Mouse (Mus musculus) cerebellum, adult 11-12 months (tissue): ENCODE measurements around the gene Glis1.

Experiments used
- DNase-seq: peaks from one replicate; pipeline ENCODE4 v3.0.0; 2022

Gene Glis1

DNA sequence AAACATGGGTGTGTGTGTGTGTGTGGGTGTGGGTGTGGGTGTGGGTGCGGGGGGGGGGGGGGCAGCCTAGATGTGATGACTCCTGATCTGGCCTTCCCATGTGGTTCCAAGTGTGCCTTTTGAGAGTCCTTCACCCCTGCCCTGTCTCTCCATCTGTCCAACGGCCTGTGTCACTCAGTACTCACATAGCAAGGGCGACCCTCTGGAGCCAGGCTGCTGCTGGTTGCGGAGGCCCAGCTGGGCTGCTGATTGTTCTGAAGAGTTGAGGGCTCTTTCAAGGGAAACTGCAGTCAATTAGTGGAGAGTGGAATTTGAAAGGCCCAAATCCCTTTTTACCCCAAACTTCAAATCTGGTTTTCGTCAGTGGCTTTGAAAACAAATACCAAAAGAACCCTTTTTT lies 86.4 kb downstream of the Glis1 start:
- DNase-seq: no peak

DNA sequence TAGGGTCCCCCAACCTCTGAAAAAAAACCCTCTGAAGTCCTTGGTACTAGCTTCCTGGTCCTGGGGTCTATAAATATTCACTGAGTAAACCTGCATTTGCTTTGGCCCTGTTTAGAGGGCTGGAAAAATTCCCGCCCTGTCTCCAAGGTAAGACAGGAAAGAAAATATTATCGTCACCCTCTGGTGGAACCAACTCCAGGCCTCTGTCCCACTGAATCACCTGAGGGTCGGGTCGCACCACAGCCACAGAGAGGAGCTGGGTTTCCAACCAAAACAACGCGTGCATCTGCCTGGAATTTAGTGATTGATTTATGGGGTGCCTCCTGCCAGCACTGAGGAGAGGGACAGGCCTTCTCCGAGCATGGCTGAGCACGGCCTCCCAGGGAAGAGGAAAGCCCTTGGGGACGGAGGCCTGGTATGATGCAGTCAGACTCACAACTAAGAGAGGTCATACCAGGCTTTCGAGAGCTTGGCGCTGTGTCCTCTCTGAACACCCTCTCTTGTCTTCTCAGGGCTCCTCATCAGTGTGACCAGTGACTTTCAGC lies 89.3 kb downstream of the Glis1 start:
- DNase-seq: no peak

DNA sequence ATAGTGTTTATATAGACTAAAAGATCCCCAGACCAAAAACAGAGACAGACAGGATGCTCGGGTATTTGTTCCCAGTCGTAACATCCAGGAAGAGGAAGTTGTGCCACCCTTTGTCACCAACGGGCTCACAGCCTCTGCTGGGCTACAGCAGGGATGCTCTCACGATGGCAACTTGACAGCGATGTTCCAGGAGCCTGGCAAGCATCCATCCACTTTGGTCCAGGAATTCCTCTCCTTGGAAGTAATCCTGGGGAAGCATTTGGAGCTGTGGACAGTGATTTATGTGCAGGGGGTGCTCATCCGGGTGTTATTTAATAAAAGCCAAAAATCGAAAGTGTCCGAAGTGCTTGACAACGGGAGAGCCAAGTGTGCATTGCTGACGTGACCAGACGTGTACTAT lies 100.7 kb downstream of the Glis1 start:
- peak; percentile 19 for DNase-seq

DNA sequence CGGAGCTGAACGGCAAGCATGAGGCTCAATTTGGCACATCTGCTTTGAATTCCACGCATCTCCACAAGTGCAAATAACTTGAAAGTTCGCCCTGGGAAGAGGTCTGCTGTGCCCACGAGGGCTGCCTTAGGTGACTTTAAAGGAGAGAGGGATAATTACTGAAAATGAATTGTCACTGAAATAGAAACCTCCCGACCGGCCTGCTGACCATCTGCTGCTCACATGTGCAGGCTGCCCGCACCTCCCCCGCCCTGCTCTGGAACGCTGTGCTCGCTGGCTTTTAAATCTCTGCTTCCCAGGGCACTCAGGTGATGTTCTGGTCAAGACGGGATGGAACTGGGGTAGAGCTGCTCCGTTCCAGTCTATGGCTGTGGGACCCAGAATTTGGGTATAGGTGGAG lies 103.7 kb downstream of the Glis1 start:
- DNase-seq: peak; percentile 40

DNA sequence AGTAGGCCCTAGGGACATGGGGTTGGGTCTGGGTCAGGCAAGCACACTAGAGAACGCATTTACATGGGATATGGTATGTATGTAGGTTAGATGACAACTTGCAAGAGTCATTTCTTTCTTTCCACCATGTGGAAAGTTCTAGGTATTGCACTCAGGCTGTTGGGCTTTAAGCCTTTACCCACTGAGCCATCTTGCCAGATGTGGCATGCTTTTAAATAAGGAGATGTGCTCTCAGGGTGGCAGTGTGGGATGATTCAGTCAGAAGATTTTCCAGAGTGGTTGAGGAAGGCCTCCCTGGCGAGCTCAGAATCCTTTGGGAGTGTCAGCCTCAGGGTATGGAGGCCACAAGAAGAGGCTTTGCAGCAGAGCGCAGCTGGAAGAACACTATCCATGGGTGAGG lies 104.2 kb downstream of the Glis1 start:
- DNase-seq: no peak

DNA sequence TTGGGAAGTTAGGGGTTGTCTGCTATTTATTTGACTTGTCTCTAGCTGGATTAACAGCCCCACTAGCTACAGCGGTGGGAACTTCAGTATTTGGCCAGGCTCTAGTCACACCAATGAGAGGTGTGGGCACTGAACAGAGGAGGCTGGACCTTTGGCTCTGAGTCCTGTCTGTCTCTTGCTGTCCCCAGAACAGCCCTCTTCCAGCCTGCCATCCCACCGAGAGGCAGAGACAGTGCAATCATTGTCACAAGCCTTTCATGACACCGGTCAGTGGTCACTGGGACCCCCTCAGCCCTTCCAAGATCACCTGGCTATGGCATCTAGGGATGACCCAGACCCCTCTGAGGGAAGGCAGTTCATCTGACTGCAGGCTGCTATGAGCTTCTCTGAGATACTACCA lies 104.6 kb downstream of the Glis1 start:
- DNase-seq: no peak

DNA sequence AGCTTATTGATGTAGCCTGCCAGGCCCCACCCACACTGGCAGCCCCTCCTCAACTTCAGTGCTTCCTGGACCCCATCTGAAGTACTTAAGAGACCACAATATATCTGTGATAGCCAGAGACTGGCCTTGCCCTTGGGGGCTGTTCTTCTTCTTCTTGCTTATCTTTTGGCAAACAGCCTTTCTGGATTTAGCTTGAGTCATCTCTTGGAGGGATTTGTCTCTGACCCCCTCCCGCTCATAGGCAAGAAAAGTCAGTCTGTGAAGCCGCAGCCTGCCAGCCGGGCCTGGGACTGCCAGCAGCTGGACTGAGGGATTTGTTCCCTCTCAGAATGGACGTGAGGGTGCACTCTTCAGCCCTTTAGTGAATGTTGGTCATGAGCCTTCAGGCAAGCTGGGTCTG lies 107.4 kb downstream of the Glis1 start:
- DNase-seq: no peak

DNA sequence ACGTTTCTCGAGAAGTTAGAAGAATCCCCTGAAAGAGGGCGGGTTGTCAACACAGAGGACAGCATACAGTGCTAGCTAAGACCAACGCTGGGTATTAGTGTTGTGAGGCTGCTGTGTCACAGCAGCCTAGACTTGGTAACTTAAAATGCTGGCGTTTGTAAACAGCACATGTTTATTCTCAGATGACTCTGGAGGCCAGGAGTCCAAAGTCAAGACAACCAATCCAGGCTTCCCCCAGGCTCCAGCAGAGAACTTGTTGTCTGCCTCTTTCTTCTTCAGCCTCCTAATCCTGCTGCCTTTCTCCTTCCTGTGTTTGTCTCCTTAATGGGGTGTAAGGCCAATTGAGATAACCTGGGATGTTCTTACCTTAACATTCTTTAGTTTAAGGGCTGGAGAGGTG lies 110.5 kb downstream of the Glis1 start:
- no peak for DNase-seq

DNA sequence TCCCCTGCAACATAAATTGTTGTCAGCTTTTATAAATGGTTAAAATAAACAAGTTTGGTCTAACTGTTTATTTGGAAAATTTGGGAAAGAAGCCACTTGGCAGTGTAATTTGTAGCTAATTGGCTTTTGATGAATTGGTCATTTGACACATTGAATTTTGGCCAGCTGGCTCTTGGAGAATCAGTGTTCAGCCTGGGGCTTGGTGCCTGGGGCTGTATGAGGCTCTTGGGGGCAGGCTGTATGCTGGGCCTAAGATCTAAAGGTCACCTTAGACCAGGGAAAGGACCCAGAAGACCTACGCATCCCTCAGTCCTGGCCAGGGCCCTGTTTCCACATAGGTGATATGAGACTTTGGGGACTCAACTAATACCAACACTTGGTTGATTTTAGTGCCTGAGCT lies 111.3 kb downstream of the Glis1 start:
- DNase-seq: no peak

DNA sequence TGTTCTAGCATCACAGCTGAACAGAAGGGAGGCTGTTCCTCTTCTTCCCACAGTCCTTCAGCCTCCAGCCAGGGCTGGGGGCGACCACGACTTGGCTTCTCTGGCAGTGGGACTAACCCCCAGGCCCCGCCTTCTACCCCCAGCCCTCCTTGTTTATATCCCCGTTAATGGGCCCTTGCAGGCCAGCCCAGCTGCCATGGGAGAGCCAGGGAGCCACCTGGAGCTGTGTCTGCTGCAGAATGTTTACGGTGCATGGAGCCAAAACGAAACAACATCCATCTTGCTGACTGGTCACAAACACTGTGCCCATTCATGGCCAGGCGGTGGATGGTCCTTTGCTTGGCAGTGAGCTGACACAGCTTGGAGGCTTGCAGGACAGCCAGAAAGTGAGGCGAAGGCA lies 112.1 kb downstream of the Glis1 start:
- no peak for DNase-seq

DNA sequence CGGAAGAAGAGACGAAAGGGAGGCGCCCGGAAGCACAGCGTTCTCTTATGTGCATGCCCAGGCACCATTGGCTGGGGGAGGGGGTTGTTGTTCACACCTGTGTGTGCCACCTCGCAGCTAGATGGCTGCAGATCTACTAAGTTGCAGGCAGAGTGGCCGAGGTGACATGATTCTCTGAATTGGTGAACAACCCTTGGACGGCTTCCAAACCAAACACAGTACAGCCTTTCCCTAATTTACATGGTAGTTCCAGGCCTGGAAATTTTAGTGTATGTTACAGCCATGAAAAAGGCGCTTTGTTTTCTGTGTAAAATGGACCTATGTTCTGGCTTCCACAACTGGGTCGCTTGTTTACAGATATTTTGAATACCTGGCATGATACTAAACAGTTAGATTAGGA lies 115.7 kb downstream of the Glis1 start:
- no peak for DNase-seq

DNA sequence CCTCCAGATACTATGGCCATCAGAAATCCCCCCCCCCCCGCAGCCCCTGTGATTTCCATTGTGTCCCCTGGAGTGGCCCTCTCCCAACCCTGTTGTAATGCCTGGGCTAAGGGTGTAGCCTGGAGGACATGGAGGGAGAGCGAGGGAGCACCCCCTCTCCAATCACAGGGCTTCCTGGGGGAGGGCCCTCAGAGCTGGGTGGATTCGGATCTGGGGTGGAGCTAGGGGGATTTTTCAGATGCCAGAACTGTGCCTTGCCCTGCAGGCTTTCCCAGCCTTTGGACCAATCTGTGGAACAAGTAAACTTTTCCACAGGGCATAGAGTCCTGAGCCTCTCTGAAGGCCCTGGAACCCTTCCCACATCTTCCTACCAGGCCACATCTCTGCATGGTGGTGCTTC lies 116.2 kb downstream of the Glis1 start:
- no peak for DNase-seq

DNA sequence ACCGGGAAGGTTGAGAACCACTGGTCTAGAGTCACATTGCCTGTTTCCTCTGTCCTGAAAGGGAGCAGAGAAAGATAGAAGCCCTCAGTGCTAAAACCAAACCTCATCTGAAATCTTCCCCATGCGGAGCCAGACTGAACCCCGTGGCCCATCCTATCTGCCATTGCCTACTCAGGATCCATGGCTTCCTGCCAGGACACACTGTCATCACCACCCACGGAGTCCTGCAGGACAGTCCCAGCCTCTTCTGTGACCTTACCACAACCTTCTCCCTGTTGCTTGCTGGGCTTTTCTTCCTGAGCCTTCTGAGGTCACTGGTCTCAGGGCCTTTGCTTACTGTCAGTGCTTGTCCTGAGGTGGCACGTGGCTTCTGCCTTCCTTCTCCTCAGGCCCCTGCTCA lies 118.3 kb downstream of the Glis1 start:
- DNase-seq: no peak

DNA sequence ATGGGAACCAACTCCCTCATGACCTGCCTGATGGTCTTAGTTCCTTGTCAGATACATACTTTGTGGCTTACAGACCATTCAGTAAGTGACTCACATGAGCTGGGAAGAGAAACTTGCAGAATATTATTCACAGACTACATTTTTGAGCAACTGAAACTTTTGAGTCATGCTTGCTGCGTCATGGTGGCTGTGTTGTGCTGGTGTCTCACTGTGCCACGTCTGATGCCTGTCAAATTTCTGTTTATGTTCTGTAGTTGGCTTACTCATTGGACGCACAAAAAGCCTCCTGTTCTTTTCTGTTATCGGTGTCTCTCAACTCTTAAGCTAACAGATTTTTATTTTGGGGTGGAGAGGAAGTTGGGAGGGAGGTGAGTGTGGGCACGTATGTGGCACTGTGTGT lies 119.4 kb downstream of the Glis1 start:
- no peak for DNase-seq

DNA sequence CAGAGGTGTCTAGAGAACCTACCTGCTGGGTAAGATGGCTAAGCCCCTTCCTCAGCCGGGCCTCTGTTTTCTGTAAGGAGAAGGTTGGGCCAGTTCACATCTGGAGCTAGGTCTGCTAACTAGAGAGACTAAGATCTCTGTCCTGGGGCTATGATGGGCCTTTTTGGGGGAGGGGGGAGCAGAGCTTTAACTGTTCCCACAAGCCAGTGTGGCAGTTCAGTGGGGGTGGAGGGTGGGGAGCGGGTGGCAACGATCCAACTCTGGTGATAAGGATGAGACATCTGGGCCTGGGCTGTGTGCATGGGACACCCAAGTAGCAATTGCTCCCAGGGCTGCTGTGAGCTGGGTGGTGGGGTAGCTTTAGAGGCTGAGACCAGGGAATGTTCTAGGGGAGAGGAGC lies 124.4 kb downstream of the Glis1 start:
- no peak for DNase-seq

DNA sequence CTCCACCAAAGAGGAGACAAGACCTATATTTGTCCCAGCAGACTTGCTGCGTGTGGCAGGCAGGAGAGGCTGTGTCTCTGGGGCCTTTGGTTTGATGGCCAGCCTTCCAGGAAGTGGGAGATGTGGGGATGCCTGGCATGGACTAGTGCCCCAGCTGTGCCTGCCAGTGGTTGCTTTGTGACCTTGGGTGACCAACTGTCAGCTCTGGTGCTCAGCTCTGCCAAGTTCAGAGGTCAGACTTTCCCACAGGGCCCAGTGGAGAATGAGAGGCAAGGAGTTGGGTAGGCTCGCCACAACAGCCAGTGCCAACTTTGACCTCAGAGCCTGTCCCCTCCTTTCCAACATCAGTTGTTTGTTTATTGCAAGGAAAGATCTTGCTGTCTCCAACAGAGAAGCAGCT lies 126.7 kb downstream of the Glis1 start:
- no peak for DNase-seq

DNA sequence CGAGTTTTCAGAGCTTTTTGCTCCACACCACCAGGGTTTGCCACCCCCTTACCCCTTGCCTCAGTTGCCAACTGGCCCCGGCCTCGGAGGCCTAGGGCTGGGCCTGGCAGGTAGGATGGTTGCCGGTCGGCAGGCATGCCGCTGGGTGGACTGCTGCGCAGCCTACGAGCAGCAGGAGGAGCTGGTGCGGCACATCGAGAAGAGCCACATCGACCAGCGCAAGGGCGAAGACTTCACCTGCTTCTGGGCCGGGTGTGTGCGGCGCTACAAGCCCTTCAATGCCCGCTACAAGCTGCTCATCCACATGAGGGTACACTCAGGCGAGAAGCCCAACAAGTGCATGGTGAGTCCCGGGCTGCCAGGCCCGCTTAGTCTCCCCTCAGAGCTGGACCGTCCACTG lies 133.8 kb downstream of the Glis1 start:
- no peak for DNase-seq

DNA sequence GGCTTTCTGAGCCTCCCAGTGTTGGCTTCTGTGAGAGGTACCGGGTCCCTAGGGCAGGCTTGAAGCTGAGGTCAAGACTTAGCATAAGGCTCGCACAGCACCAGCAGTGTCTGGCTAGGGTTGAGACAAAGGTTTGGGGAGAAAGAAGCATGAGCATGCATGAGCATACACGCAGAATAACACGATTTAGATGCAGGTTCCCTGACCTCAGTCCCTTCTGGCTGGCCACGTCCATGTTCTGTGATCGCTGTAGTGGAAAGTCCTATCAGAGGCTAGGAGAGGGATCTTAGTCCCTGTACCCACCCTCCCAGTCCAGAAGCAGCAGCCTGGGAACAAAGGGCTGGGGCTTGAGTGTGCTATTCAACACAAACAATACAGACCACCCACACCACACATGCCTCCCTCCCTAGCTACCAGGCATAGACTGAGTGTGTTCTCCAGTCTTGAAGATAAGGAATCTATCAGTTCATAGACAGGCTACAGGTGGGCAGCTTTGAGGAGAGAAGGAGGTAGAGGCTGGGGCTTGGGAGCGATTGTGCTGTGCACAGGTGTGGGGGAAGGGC lies 134.6 kb downstream of the Glis1 start:
- DNase-seq: no peak

DNA sequence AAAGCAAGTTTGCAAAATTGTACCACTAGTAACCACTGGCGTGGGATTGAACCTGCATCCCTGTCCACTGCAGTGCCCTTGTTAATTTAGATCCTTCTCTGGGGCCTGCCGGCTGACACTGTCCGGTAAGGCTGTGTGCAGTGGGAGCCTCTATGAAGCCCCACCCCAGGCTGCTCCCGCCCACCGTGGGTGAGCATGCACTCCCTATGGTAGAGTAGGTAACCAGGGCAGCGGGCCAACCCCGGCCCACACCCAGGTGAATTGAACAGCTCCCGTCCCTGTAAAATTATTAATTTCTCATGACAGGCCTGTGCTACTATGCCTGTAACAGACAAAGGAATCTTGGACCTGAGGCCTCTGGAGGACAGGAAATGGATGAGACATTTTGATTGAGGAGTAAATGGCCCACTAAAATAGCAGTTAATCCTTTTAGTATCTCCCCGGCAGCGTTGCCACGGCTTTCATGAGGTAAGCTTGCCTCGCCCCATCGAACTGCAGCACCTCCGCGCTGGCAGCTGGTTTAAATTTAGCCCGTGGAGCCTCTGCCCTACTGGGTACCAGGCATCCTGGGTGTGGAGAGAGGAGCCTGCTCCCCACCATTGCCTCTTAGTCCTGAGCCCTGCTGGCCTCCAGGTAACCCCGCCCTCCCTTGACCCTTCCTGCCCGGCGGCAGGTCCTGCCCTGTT lies 136.1 kb downstream of the Glis1 start:
- DNase-seq: no peak

DNA sequence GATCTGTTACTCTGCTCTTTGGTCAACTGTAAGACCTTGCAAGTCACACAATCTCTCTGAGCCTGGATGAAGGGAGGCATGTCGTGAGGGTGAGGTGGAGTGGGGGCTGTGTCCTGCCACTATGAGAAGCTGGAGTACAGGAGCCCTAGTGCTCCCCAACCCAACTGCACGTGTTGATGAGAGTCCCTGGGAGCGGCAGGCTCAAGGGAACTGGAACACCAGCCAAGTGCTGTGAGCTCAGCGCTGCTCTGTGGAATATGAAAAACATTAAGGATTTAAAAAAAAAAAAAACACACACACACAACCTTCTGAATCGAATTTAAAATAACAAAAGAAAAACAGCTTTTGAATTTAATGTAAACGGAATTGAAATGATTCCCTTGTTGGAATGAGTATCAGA lies 141.4 kb downstream of the Glis1 start:
- DNase-seq: no peak

DNA sequence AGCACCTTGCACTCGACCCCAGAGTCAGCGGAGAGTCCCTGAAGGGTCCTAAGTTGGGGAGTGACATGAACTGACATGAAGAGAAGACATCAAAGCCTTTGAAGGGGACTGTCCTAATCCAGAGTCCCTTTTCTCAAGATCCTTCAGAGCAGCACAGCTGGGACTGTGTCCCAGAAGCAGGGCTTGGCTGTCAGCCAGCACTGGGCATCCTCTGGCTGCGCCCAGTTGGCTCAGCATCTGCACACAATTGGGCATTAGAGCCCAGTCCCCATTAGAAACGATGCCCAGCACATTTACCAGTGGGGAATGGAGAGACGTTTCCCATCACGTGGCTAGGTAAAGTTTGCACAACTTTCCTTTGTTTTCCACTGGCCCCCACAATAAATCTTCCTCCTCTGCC lies 142.4 kb downstream of the Glis1 start:
- peak; percentile 11 for DNase-seq

DNA sequence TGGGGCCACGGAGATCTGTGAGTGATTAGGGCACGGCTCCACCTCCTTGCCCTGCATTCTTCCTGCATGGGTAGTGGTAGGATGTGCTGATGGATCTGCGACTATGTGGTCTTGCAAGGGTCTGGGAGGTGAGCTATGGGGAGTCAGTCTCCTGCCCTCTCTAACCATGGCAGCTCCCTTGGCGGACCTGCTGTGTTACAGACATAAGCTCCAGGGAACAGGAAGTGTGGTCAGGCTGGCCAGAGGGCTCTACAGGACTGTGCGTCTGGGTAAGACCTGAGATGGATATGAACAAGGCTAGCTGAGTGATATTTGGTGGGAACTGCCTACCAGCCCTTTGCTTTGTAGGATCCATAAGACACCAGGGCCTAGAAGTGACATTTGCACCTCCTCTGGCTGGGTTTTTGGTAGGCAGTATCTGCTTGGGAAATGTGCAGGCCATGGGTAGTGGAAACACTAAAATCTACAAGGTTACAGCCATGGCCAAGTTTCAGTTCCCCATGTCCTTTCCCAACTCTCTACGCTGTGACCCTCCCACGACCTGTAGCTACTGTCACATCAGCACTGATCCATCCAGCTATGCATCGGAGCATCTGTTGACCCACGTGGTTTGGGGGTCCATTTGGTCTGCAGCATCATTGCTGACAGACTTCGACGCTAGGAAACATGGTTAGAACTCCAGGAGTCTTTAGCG lies 142.9 kb downstream of the Glis1 start:
- no peak for DNase-seq

DNA sequence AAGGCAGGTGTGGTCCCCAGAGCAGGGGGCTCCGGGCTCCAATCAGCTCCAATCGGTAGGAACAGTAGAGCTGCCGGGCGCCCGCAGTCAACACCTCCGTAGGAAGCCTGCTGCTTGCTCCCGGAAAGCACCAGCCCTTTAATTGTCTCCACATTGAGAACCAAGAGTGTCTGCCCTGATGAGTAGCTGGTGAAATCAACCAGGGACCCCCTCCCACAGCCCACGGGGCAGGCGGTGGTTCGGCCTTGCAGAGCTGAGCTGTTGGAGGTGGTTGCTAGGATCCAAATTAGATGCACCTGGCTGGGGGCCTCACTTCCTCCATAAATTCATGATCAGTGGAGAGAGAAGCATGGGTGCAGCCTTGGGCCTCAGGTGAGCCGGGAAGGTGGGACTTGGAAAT lies 146.5 kb downstream of the Glis1 start:
- DNase-seq: no peak

DNA sequence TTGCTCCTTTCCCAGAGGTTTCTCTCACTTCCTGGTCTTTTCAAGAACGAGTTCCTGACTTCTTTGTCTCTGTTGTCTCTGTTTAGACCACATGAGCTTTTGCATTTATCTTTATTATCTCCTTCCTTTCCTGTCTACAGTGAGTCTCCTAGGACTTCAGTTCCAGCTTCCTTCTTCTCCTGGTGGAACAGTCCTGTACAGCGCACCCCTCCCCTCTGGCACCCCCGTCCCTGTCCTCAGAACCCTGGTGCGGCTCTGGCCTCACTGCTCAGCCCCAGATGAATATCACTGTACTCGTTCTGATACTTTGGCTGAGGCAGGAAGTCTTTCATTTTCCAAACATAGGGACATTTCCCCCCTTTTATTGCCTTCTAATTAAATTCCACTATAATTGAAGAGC lies 152.0 kb downstream of the Glis1 start:
- DNase-seq: no peak

DNA sequence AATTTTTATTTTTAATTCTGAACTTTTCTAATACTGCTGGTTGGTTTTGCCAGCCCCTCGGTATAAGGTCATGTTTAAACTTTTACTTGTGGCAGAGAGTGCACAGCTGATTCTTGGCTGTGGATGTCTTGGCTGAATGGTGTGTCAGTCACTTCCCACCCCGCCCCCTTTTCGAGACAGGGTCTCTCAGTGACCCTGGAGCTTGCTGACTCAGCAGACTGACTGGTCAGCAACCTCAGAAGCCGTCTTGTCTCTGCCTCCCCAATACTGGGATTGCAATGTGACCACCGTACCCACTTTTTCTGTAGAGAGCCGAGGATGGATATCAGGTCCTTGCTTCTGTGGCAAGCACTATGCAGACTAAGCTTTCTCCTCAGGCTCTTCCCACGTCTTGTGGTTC lies 154.2 kb downstream of the Glis1 start:
- no peak for DNase-seq
